Mouse (Mus musculus) heart, adult 2 months (tissue): Measurements from ENCODE around the gene Lbx1.

Experiments
- CTCF ChIP-seq: fragments of 200-600 bp; IDR thresholded peaks from 2 replicates; pipeline ENCODE4 v1.8.1; 2022; ENCODE audit warnings: antibody characterized with exemption, mild to moderate bottlenecking, moderate library complexity
- POLR2A ChIP-seq: fragments of 200-500 bp; IDR thresholded peaks from 2 replicates; pipeline ENCODE4 v1.6.1; 2011; ENCODE audit warnings: mild to moderate bottlenecking, low read depth, low read length, control low read depth; ENCODE audit not compliant: insufficient read depth

- TF ChIP-seq CTCF, result no peak
- TF ChIP-seq POLR2A, result no peak
These were observed 4.4 kb upstream of the Lbx1 start for GRCm38 (mm10) chr19:45240026-45240425.
